Comparison of ENCODE assay signal across 8 mouse cellular contexts in the genomic region with DNA sequence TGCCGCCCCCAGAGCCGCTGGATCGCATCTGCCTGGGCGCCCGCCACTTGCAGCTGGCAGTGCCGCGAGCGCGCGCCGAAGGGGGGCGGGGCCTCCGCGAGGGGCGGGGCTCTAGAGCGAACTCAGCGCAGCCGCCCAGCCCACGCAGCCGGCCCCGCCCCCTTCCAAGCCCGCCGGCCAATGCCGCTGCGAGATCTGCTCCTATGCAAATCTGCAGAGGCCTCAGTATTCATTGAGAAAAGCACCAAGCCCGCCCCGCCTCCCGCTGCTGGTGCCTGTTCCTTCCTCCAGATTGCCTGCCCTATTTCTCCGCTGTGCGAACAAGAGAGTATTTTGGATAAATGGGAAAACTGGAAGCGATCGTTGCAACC. TPM values are rescaled to one million over a fixed set of nuclear protein-coding genes. Genes with fewer than 3 reads are reported as not detected.
DNase-seq lines count a peak whose midpoint lies in the region; TF ChIP-seq lines count a peak whose summit lies in the region.

A gene (minus strand): TSS at position 18 of the 371 bp plus-strand sequence.

- H3K9me3 ChIP-seq in embryonic facial prominence, embryonic 10.5 days = no peaks in the 10 kb centered on the region
- H3K9me3 ChIP-seq in midbrain, embryonic 10.5 days (replicated peaks) = no peaks in the 10 kb centered on the region

- DNase-seq in adrenal gland, postnatal 10 days = peak; percentile 89
- peak; percentile 97 for DNase-seq in embryonic facial prominence, embryonic 10.5 days (ENCODE audit: low spot score)
- DNase-seq in heart, adult 2 months = peak; percentile 67 to 76
- peak; percentile 80 for DNase-seq in kidney, adult 18-20 months
- DNase-seq in left cerebral cortex, postnatal 4 days = peak; percentile 97
- DNase-seq in midbrain, embryonic 10.5 days (ENCODE audit: low spot score) = peak; percentile 93
- DNase-seq in right cerebral cortex, postnatal 4 days = peak; percentile 92
- peak; percentile 86 for DNase-seq in yolk sac, embryonic 10.5 days (ENCODE audit: low spot score)

- no peak for TF ChIP-seq CTCF in heart, adult 2 months (IDR thresholded peaks at IDR 0.05)

- intact Hi-C loops in heart, adult 2 months (cut with DNase I) = loop anchor here (5.0 kb wide), 1 partner anchor 178 kb away; no protein-coding TSS in a partner anchor
- intact Hi-C loops in left cerebral cortex, postnatal 4 days (cut with DNase I) = loop anchor here (2.0 to 10.0 kb wide), 3 partner anchors 176 to 940 kb away; no protein-coding TSS in a partner anchor

- H3K27me3 ChIP-seq in embryonic facial prominence, embryonic 10.5 days (replicated peaks; ENCODE audit: low read depth, poor library complexity, severe bottlenecking) = peaks cover 42% of the 10 kb centered on the region
- peaks cover 3% of the 10 kb centered on the region; the same call in 1 of the 2 replicates for H3K27me3 ChIP-seq in heart, adult 2 months (ENCODE audit: control insufficient read depth, insufficient read depth, low read length)
- H3K27me3 ChIP-seq in midbrain, embryonic 10.5 days (ENCODE audit: low read depth, poor library complexity, severe bottlenecking) = peaks cover 43% of the 10 kb centered on the region

- WGBS in embryonic facial prominence, embryonic 10.5 days = under 1% methylated on average over 32 of the region's 32 CpGs
- 3% methylated on average over 32 of the region's 32 CpGs for WGBS in heart, adult 2 months
- under 1% methylated on average over 32 of the region's 32 CpGs for WGBS in midbrain, embryonic 10.5 days

- no peak for TF ChIP-seq EP300 in heart, adult 2 months (IDR thresholded peaks at IDR 0.05; ENCODE audit: insufficient read depth, low read depth, low read length)

- peak within 1 kb of the TSS; percentile 62 for H3K4me3 ChIP-seq in embryonic facial prominence, embryonic 10.5 days
- peak within 1 kb of the TSS; percentile 12; the same call in 1 of the 2 replicates for H3K4me3 ChIP-seq in heart, adult 2 months
- H3K4me3 ChIP-seq in midbrain, embryonic 10.5 days = peak within 1 kb of the TSS; percentile 70

- peaks cover 22% of the 10 kb centered on the region for H3K4me1 ChIP-seq in embryonic facial prominence, embryonic 10.5 days
- no peaks in the 10 kb centered on the region for H3K4me1 ChIP-seq in heart, adult 2 months (ENCODE audit: control insufficient read depth, insufficient read depth, low read length)
- H3K4me1 ChIP-seq in midbrain, embryonic 10.5 days = peaks cover 26% of the 10 kb centered on the region

- TF ChIP-seq POLR2A in heart, adult 2 months (IDR thresholded peaks at IDR 0.05; ENCODE audit: insufficient read depth, low read depth, low read length) = no peak

- H3K9ac ChIP-seq in heart, adult 2 months (ENCODE audit: low read depth, low read length) = no peak within 1 kb of the TSS

- no peaks in the 10 kb centered on the region for H3K36me3 ChIP-seq in embryonic facial prominence, embryonic 10.5 days (replicated peaks)
- no peaks in the 10 kb centered on the region for H3K36me3 ChIP-seq in heart, adult 2 months (ENCODE audit: control insufficient read depth, insufficient read depth, low read length)
- no peaks in the 10 kb centered on the region for H3K36me3 ChIP-seq in midbrain, embryonic 10.5 days

- no peaks in the 10 kb centered on the region for H3K79me2 ChIP-seq in heart, adult 2 months (replicated peaks; ENCODE audit: control insufficient read depth, insufficient read depth, low read length)

- H3K27ac ChIP-seq in embryonic facial prominence, embryonic 10.5 days (replicated peaks) = no peak within 1 kb of the TSS
- H3K27ac ChIP-seq in heart, adult 2 months = no peak within 1 kb of the TSS
- no peak within 1 kb of the TSS for H3K27ac ChIP-seq in midbrain, embryonic 10.5 days (replicated peaks)

RNA-seq across cellular contexts. Expression of the gene that starts here (rescaled TPM):
- under 1 TPM; 0.18 to 0.82 TPM for total RNA-seq in adrenal gland, postnatal 10 days (2021)
- 0.23 and 0.40 TPM in 2 replicates for polyA plus RNA-seq in embryonic facial prominence, embryonic 10.5 days (2016; fragmentation: Nextera tagmentation; extraction: Ambion mirVana)
- not detected for total RNA-seq in heart, adult 2 months (2021)
- polyA plus RNA-seq in heart, adult 2 months (2012; rRNA removed) = 0.02 TPM in 1 of 2 replicates, not detected in the other
- 1 to 10 TPM; 7.4 to 9.1 TPM for total RNA-seq in left cerebral cortex, postnatal 4 days (2021)
- 0.21 and 0.57 TPM in 2 replicates for polyA plus RNA-seq in midbrain, embryonic 10.5 days (2016; fragmentation: Nextera tagmentation; extraction: Ambion mirVana)

Comparison
In these comparisons a context has a peak if more than half of its experiments do, and no peak if none do; other contexts are left out.
1. RNA of the gene that starts here (total RNA-seq): 7.4 to 9.1 TPM in left cerebral cortex, postnatal 4 days; 0.18 to 0.82 TPM in adrenal gland, postnatal 10 days and not detected in heart, adult 2 months; every median in the first group is over 4 times any median in the second.
2. Peak in DNase-seq in adrenal gland, postnatal 10 days; RNA of the gene not detected or under 1 TPM.
3. Peak in DNase-seq and H3K4me3 ChIP-seq in embryonic facial prominence, embryonic 10.5 days; RNA of the gene not detected or under 1 TPM.
4. Peak in DNase-seq and H3K4me3 ChIP-seq in heart, adult 2 months; RNA of the gene not detected or under 1 TPM.
5. Peak in DNase-seq and H3K4me3 ChIP-seq in midbrain, embryonic 10.5 days; RNA of the gene not detected or under 1 TPM.
6. H3K4me3 ChIP-seq: peak in every context shown above with its lines; median percentile 70 in midbrain, embryonic 10.5 days; 62 in embryonic facial prominence, embryonic 10.5 days; 12 in heart, adult 2 months.
7. Peak in every context shown above with its lines, with median percentiles within 50 percentile points of each other: DNase-seq.